Mouse (Mus musculus) neural tube, embryonic 15.5 days (tissue): ENCODE results near the gene Hoxc8. TPM values are rescaled to one million over a fixed set of nuclear protein-coding genes. Genes with fewer than 3 reads are reported as not detected.
A peak's percentile ranks its signal among the peaks of the same experiment; 100 is the strongest.

Source experiments
- ATAC-seq: fragments of 200-750 bp; cut with Nextera tagmentation; 2 replicates; pipeline ENCODE4 v1.8.0; 2017; ENCODE audit warnings: mild to moderate bottlenecking, moderate TSS enrichment, moderate library complexity; ENCODE audit not compliant: low FRiP score
- H3K27ac ChIP-seq: fragments of 300-500 bp; sonication (generic); replicated peaks from 2 replicates; pipeline ENCODE4 v1.5.1; 2015; ENCODE audit warnings: mild to moderate bottlenecking, inconsistent platforms
- H3K27me3 ChIP-seq: fragments of 300-500 bp; sonication (generic); replicated peaks from 2 replicates; pipeline ENCODE4 v1.6.1; 2015; ENCODE audit warnings: inconsistent platforms
- H3K36me3 ChIP-seq: fragments of 300-500 bp; sonication (generic); 2 replicates; pipeline ENCODE4 v1.6.1; 2015; ENCODE audit warnings: inconsistent platforms
- H3K4me1 ChIP-seq: fragments of 300-500 bp; sonication (generic); 2 replicates; pipeline ENCODE4 v1.6.1; 2015; ENCODE audit warnings: inconsistent platforms
- H3K4me2 ChIP-seq: fragments of 300-500 bp; sonication (generic); 2 replicates; pipeline ENCODE4 v1.6.1; 2015; ENCODE audit warnings: inconsistent platforms, mild to moderate bottlenecking, moderate library complexity
- H3K4me3 ChIP-seq: fragments of 300-500 bp; sonication (generic); replicated peaks from 2 replicates; pipeline ENCODE4 v1.5.1; 2015; ENCODE audit warnings: mild to moderate bottlenecking, inconsistent platforms
- H3K9ac ChIP-seq: fragments of 300-500 bp; sonication (generic); replicated peaks from 2 replicates; pipeline ENCODE4 v1.6.1; 2015; ENCODE audit warnings: mild to moderate bottlenecking, inconsistent platforms
- H3K9me3 ChIP-seq: fragments of 300-500 bp; sonication (generic); replicated peaks from 2 replicates; pipeline ENCODE4 v1.6.1; 2016; ENCODE audit warnings: inconsistent platforms
- WGBS: fragments of 180-500 bp; shearing (Covaris S2); methylation state at CpG from one replicate; pipeline ENCODE4 v1.1.7; 2015; ENCODE audit warnings: mixed read lengths; 5-methylcytosine and 5-hydroxymethylcytosine counted together
- polyA plus RNA-seq: library from polyadenylated mRNA; unstranded; fragments of >200 nt; fragmentation: Nextera tagmentation; extraction: Ambion mirVana; gene quantifications from 2 replicates; pipeline ENCODE4 v1.2.1, GENCODE M21; 2015

Gene Hoxc8
- polyA plus RNA-seq, 1 experiment from 2014 or later = 108 TPM

- Histone ChIP-seq H3K36me3 (no peaks in the 10 kb centered on the region), H3K4me2 (peak within 1 kb of the TSS; percentile 70), H3K27me3 (peaks cover 45% of the 10 kb centered on the region), H3K27ac (peak within 1 kb of the TSS; percentile 85), H3K4me1 (peaks cover 37% of the 10 kb centered on the region), H3K9me3 (no peaks in the 10 kb centered on the region), H3K9ac (peak within 1 kb of the TSS; percentile 68), H3K4me3 (peak within 1 kb of the TSS; percentile 49)
- peak; percentile 63 for ATAC-seq
- 1% methylated on average over 27 of the region's 27 CpGs for WGBS
These were observed 23.6 kb upstream of the Hoxc8 start, which contains the start of gene Hoxc10 for GRCm38 (mm10) chr15:102966776-102967311. Hoxc10 (plus strand) TSS chr15:102966796.

- peak within 1 kb of the TSS; percentile 68 for H3K9ac ChIP-seq
- WGBS = 2% methylated on average over 12 of the region's 12 CpGs
- peak within 1 kb of the TSS; percentile 49 for H3K4me3 ChIP-seq
- H3K4me2 ChIP-seq = peak within 1 kb of the TSS; percentile 70
- peak within 1 kb of the TSS; percentile 85 for H3K27ac ChIP-seq
- no peaks in the 10 kb centered on the region for H3K9me3 ChIP-seq
- peaks cover 45% of the 10 kb centered on the region for H3K27me3 ChIP-seq
- H3K4me1 ChIP-seq = peaks cover 37% of the 10 kb centered on the region
- no peak for ATAC-seq
- no peaks in the 10 kb centered on the region for H3K36me3 ChIP-seq
These were observed 23.2 kb upstream of the Hoxc8 start, which contains the start of gene Hoxc5 for GRCm38 (mm10) chr15:102967312-102967510. Hoxc5 (plus strand) TSS chr15:102967443.

- Histone ChIP-seq H3K4me3 (peak overlapping the region; percentile 49), H3K9me3 (no peaks in the 10 kb centered on the region), H3K9ac (peak overlapping the region; percentile 68), H3K4me1 (peaks cover 37% of the 10 kb centered on the region), H3K4me2 (peak overlapping the region; percentile 70), H3K27ac (peak overlapping the region; percentile 85), H3K36me3 (no peaks in the 10 kb centered on the region), H3K27me3 (peaks cover 39% of the 10 kb centered on the region)
- no peak for ATAC-seq
- 3% methylated on average over 34 of the region's 34 CpGs for WGBS
These were observed 22.7 kb upstream of the Hoxc8 start for GRCm38 (mm10) chr15:102967511-102968397.

- no peaks in the 10 kb centered on the region for H3K9me3 ChIP-seq
- H3K4me2 ChIP-seq = peak overlapping the region; percentile 70
- H3K27ac ChIP-seq = peak overlapping the region; percentile 51; the same call in 1 of the 2 replicates
- peaks cover 28% of the 10 kb centered on the region for H3K4me1 ChIP-seq
- no peaks in the 10 kb centered on the region for H3K36me3 ChIP-seq
- H3K4me3 ChIP-seq = peak overlapping the region; percentile 49
- peak overlapping the region; percentile 44 for H3K9ac ChIP-seq
- ATAC-seq = no peak
- H3K27me3 ChIP-seq = peaks cover 41% of the 10 kb centered on the region
- WGBS = 16% methylated on average over 1 of the region's 1 CpGs
These were observed 21.1 kb upstream of the Hoxc8 start for GRCm38 (mm10) chr15:102969296-102969695.

- peak overlapping the region; percentile 70 for H3K4me2 ChIP-seq
- peak overlapping the region; percentile 64 for H3K4me3 ChIP-seq
- H3K36me3 ChIP-seq = no peaks in the 10 kb centered on the region
- H3K27me3 ChIP-seq = peaks cover 31% of the 10 kb centered on the region
- H3K27ac ChIP-seq = peak overlapping the region; percentile 95
- no peak for ATAC-seq
- peak overlapping the region; percentile 47 for H3K9ac ChIP-seq
- WGBS = 1% methylated on average over 12 of the region's 12 CpGs
- H3K9me3 ChIP-seq = no peaks in the 10 kb centered on the region
- peaks cover 30% of the 10 kb centered on the region for H3K4me1 ChIP-seq
These were observed 19.7 kb upstream of the Hoxc8 start for GRCm38 (mm10) chr15:102970740-102971139.

GRCm38 (mm10) chr15:102972254-102972653, 18.2 kb upstream of the Hoxc8 start:
- peaks cover 23% of the 10 kb centered on the region for H3K27me3 ChIP-seq
- no peaks in the 10 kb centered on the region for H3K36me3 ChIP-seq
- H3K4me1 ChIP-seq = peaks cover 16% of the 10 kb centered on the region
- peak overlapping the region; percentile 95 for H3K27ac ChIP-seq
- no peak for ATAC-seq
- 1% methylated on average over 21 of the region's 21 CpGs for WGBS
- H3K4me3 ChIP-seq = peak overlapping the region; percentile 64
- H3K9me3 ChIP-seq = no peaks in the 10 kb centered on the region
- peak overlapping the region; percentile 93 for H3K9ac ChIP-seq
- peak overlapping the region; percentile 70 for H3K4me2 ChIP-seq

GRCm38 (mm10) chr15:102972753-102973152, 17.7 kb upstream of the Hoxc8 start:
- WGBS = 2% methylated on average over 6 of the region's 6 CpGs
- no peak for ATAC-seq
- H3K9ac ChIP-seq = peak overlapping the region; percentile 93
- H3K27ac ChIP-seq = peak overlapping the region; percentile 95
- H3K4me2 ChIP-seq = peak overlapping the region; percentile 70
- peak overlapping the region; percentile 64 for H3K4me3 ChIP-seq
- no peaks in the 10 kb centered on the region for H3K9me3 ChIP-seq
- peaks cover 16% of the 10 kb centered on the region for H3K4me1 ChIP-seq
- peaks cover 19% of the 10 kb centered on the region for H3K27me3 ChIP-seq
- no peaks in the 10 kb centered on the region for H3K36me3 ChIP-seq

GRCm38 (mm10) chr15:102975034-102975433, 15.4 kb upstream of the Hoxc8 start:
- Histone ChIP-seq H3K9me3 (no peaks in the 10 kb centered on the region), H3K36me3 (no peaks in the 10 kb centered on the region), H3K27me3 (peaks cover 24% of the 10 kb centered on the region; the same call in 1 of the 2 replicates), H3K4me2 (peak overlapping the region; percentile 70), H3K27ac (peak overlapping the region; percentile 95), H3K9ac (peak overlapping the region; percentile 93), H3K4me3 (peak overlapping the region; percentile 64), H3K4me1 (peaks cover 28% of the 10 kb centered on the region)
- no peak for ATAC-seq
- 3% methylated on average over 7 of the region's 7 CpGs for WGBS

GRCm38 (mm10) chr15:102975688-102976111, 14.7 kb upstream of the Hoxc8 start:
- Histone ChIP-seq H3K9me3 (no peaks in the 10 kb centered on the region), H3K9ac (peak overlapping the region; percentile 93), H3K36me3 (no peaks in the 10 kb centered on the region), H3K27me3 (peaks cover 18% of the 10 kb centered on the region; the same call in 1 of the 2 replicates), H3K4me2 (peak overlapping the region; percentile 70), H3K27ac (peak overlapping the region; percentile 95), H3K4me1 (peaks cover 26% of the 10 kb centered on the region), H3K4me3 (peak overlapping the region; percentile 64)
- WGBS = under 1% methylated on average over 21 of the region's 21 CpGs
- ATAC-seq = no peak

- H3K9me3 ChIP-seq = no peaks in the 10 kb centered on the region
- peaks cover 26% of the 10 kb centered on the region for H3K4me1 ChIP-seq
- no peaks in the 10 kb centered on the region for H3K36me3 ChIP-seq
- H3K27me3 ChIP-seq = peaks cover 18% of the 10 kb centered on the region; the same call in 1 of the 2 replicates
- peak within 1 kb of the TSS; percentile 95 for H3K27ac ChIP-seq
- 2% methylated on average over 12 of the region's 20 CpGs for WGBS
- H3K4me3 ChIP-seq = peak within 1 kb of the TSS; percentile 64
- ATAC-seq = no peak
- H3K9ac ChIP-seq = peak within 1 kb of the TSS; percentile 93
- peak within 1 kb of the TSS; percentile 70 for H3K4me2 ChIP-seq
These were observed 14.2 kb upstream of the Hoxc8 start, which contains the start of gene Hoxc9 for GRCm38 (mm10) chr15:102976171-102976570. Hoxc9 (plus strand) TSS chr15:102976439.

- no peaks in the 10 kb centered on the region for H3K9me3 ChIP-seq
- peak overlapping the region; percentile 64 for H3K4me3 ChIP-seq
- under 1% methylated on average over 37 of the region's 37 CpGs for WGBS
- peak overlapping the region; percentile 70 for H3K4me2 ChIP-seq
- peak overlapping the region; percentile 93 for H3K9ac ChIP-seq
- H3K27me3 ChIP-seq = peaks cover 18% of the 10 kb centered on the region; the same call in 1 of the 2 replicates
- peak; percentile 2; the same call in 1 of the 2 replicates for ATAC-seq
- no peaks in the 10 kb centered on the region for H3K36me3 ChIP-seq
- H3K27ac ChIP-seq = peak overlapping the region; percentile 95
- peaks cover 26% of the 10 kb centered on the region for H3K4me1 ChIP-seq
These were observed 13.6 kb upstream of the Hoxc8 start for GRCm38 (mm10) chr15:102976631-102977422.
